Mouse (Mus musculus): ENCODE measurements at regions not wholly inside any gene's neighbourhood (a gene's known extent, or its start where the extent isn't known, plus 50 kb on each side); places are given as distances from the start of the nearest gene placed in this dataset.
A peak's percentile ranks its signal among the peaks of the same experiment; 100 is the strongest.

GRCm38 (mm10) chr17:79414006-79414405 is 59.1 kb upstream of the Cdc42ep3 start:
- no peaks in the 10 kb centered on the region for H3K27me3 ChIP-seq (ENCODE audit: control insufficient read depth, insufficient read depth, low read length)
- H3K4me2 ChIP-seq (ENCODE audit: low read length) = no peak overlapping the region
- ATAC-seq (ENCODE audit: insufficient number of reproducible peaks, insufficient read depth, low FRiP score, low read depth) = no peak
- WGBS = 71% methylated on average over 7 of the region's 7 CpGs
- H3K4me3 ChIP-seq (ENCODE audit: control insufficient read depth in 1 of 2, insufficient read depth in 1 of 2, low read depth in 1 of 2, low read length in 2 of 2) = no peak overlapping the region
- H3K4me1 ChIP-seq (ENCODE audit: control insufficient read depth in 2 of 2, insufficient read depth in 2 of 2, low read length in 2 of 2) = no peaks in the 10 kb centered on the region
- no peak overlapping the region for H3K27ac ChIP-seq (replicated peaks in 1 of 2; ENCODE audit: control insufficient read depth in 1 of 2, insufficient read depth in 1 of 2, low read depth in 2 of 2, low read length in 2 of 2)
- H3K9ac ChIP-seq (ENCODE audit: low read length) = no peak overlapping the region
- H3K36me3 ChIP-seq (ENCODE audit: control insufficient read depth, insufficient read depth, low read length) = no peaks in the 10 kb centered on the region
- H3K9me3 ChIP-seq (ENCODE audit: control insufficient read depth, low read length) = no peaks in the 10 kb centered on the region

- 92% methylated on average over 1 of the region's 1 CpGs for WGBS
- Histone ChIP-seq H3K4me1 (ENCODE audit: control insufficient read depth in 2 of 2, insufficient read depth in 2 of 2, low read length in 2 of 2) (no peaks in the 10 kb centered on the region), H3K4me2 (ENCODE audit: low read length) (no peak overlapping the region), H3K9me3 (ENCODE audit: control insufficient read depth, low read length) (no peaks in the 10 kb centered on the region), H3K4me3 (ENCODE audit: control insufficient read depth in 1 of 2, insufficient read depth in 1 of 2, low read depth in 1 of 2, low read length in 2 of 2) (no peak overlapping the region), H3K9ac (ENCODE audit: low read length) (no peak overlapping the region), H3K36me3 (ENCODE audit: control insufficient read depth, insufficient read depth, low read length) (no peaks in the 10 kb centered on the region), H3K27ac (replicated peaks in 1 of 2; ENCODE audit: control insufficient read depth in 1 of 2, insufficient read depth in 1 of 2, low read depth in 2 of 2, low read length in 2 of 2) (no peak overlapping the region), H3K27me3 (ENCODE audit: control insufficient read depth, insufficient read depth, low read length) (no peaks in the 10 kb centered on the region)
- no peak for ATAC-seq (ENCODE audit: insufficient number of reproducible peaks, insufficient read depth, low FRiP score, low read depth)
Measured at GRCm38 (mm10) chr17:79417953-79418352, 63.1 kb upstream of the Cdc42ep3 start.

GRCm38 (mm10) chr17:79421618-79422017 is 66.7 kb upstream of the Cdc42ep3 start:
- H3K9me3 ChIP-seq (ENCODE audit: control insufficient read depth, low read length) = no peaks in the 10 kb centered on the region

GRCm38 (mm10) chr17:79439182-79439581 is 84.3 kb upstream of the Cdc42ep3 start:
- Histone ChIP-seq H3K27me3 (ENCODE audit: control insufficient read depth, insufficient read depth, low read length) (no peaks in the 10 kb centered on the region), H3K4me1 (ENCODE audit: control insufficient read depth in 2 of 2, insufficient read depth in 2 of 2, low read length in 2 of 2) (no peaks in the 10 kb centered on the region), H3K27ac (replicated peaks in 1 of 2; ENCODE audit: control insufficient read depth in 1 of 2, insufficient read depth in 1 of 2, low read depth in 2 of 2, low read length in 2 of 2) (no peak overlapping the region), H3K4me2 (ENCODE audit: low read length) (no peak overlapping the region), H3K4me3 (ENCODE audit: control insufficient read depth in 1 of 2, insufficient read depth in 1 of 2, low read depth in 1 of 2, low read length in 2 of 2) (no peak overlapping the region), H3K9me3 (ENCODE audit: control insufficient read depth, low read length) (no peaks in the 10 kb centered on the region), H3K36me3 (ENCODE audit: control insufficient read depth, insufficient read depth, low read length) (no peaks in the 10 kb centered on the region), H3K9ac (ENCODE audit: low read length) (no peak overlapping the region)
- no peak for ATAC-seq (ENCODE audit: insufficient number of reproducible peaks, insufficient read depth, low FRiP score, low read depth)

More at GRCm38 (mm10) chr17:79421618-79422017, 66.7 kb upstream of the Cdc42ep3 start:
- WGBS = 64% methylated on average over 7 of the region's 7 CpGs
- H3K36me3 ChIP-seq (ENCODE audit: control insufficient read depth, insufficient read depth, low read length) = no peaks in the 10 kb centered on the region
- ATAC-seq (ENCODE audit: insufficient number of reproducible peaks, insufficient read depth, low FRiP score, low read depth) = no peak
- no peak overlapping the region for H3K9ac ChIP-seq (ENCODE audit: low read length)
- H3K4me3 ChIP-seq (ENCODE audit: control insufficient read depth in 1 of 2, insufficient read depth in 1 of 2, low read depth in 1 of 2, low read length in 2 of 2) = no peak overlapping the region
- H3K27ac ChIP-seq (replicated peaks in 1 of 2; ENCODE audit: control insufficient read depth in 1 of 2, insufficient read depth in 1 of 2, low read depth in 2 of 2, low read length in 2 of 2) = no peak overlapping the region
- no peak overlapping the region for H3K4me2 ChIP-seq (ENCODE audit: low read length)
- H3K27me3 ChIP-seq (ENCODE audit: control insufficient read depth, insufficient read depth, low read length) = no peaks in the 10 kb centered on the region
- no peaks in the 10 kb centered on the region for H3K4me1 ChIP-seq (ENCODE audit: control insufficient read depth in 2 of 2, insufficient read depth in 2 of 2, low read length in 2 of 2)

- Histone ChIP-seq H3K27me3 (ENCODE audit: control insufficient read depth, insufficient read depth, low read length) (no peaks in the 10 kb centered on the region), H3K4me1 (ENCODE audit: control insufficient read depth in 2 of 2, insufficient read depth in 2 of 2, low read length in 2 of 2) (peaks cover 0 to 3% of the 10 kb centered on the region in 2 experiments; a peak in 1 of 4 replicates), H3K4me3 (ENCODE audit: control insufficient read depth in 1 of 2, insufficient read depth in 1 of 2, low read depth in 1 of 2, low read length in 2 of 2) (no peak overlapping the region), H3K27ac (replicated peaks in 1 of 2; ENCODE audit: control insufficient read depth in 1 of 2, insufficient read depth in 1 of 2, low read depth in 2 of 2, low read length in 2 of 2) (no peak overlapping the region), H3K4me2 (ENCODE audit: low read length) (no peak overlapping the region), H3K9me3 (ENCODE audit: control insufficient read depth, low read length) (no peaks in the 10 kb centered on the region), H3K9ac (ENCODE audit: low read length) (no peak overlapping the region), H3K36me3 (ENCODE audit: control insufficient read depth, insufficient read depth, low read length) (no peaks in the 10 kb centered on the region)
- 67% methylated on average over 3 of the region's 3 CpGs for whole genome bisulfite sequencing
- ATAC-seq (ENCODE audit: insufficient number of reproducible peaks, insufficient read depth, low FRiP score, low read depth) = no peak
Measured at GRCm38 (mm10) chr17:79442507-79443115, 87.7 kb upstream of the Cdc42ep3 start.

GRCm38 (mm10) chr17:79447170-79447569 is 92.3 kb upstream of the Cdc42ep3 start:
- no peak overlapping the region for H3K9ac ChIP-seq (ENCODE audit: low read length)
- no peak for ATAC-seq (ENCODE audit: insufficient number of reproducible peaks, insufficient read depth, low FRiP score, low read depth)
- H3K27ac ChIP-seq (replicated peaks in 1 of 2; ENCODE audit: control insufficient read depth in 1 of 2, insufficient read depth in 1 of 2, low read depth in 2 of 2, low read length in 2 of 2) = no peak overlapping the region
- 82% methylated on average over 6 of the region's 6 CpGs for WGBS
- H3K4me3 ChIP-seq (ENCODE audit: control insufficient read depth in 1 of 2, insufficient read depth in 1 of 2, low read depth in 1 of 2, low read length in 2 of 2) = no peak overlapping the region
- H3K4me2 ChIP-seq (ENCODE audit: low read length) = no peak overlapping the region
- H3K36me3 ChIP-seq (ENCODE audit: control insufficient read depth, insufficient read depth, low read length) = no peaks in the 10 kb centered on the region
- H3K9me3 ChIP-seq (ENCODE audit: control insufficient read depth, low read length) = no peaks in the 10 kb centered on the region
- H3K4me1 ChIP-seq (ENCODE audit: control insufficient read depth in 2 of 2, insufficient read depth in 2 of 2, low read length in 2 of 2) = peaks cover 5 to 8% of the 10 kb centered on the region in 2 experiments; a peak in 3 of 4 replicates
- no peaks in the 10 kb centered on the region for H3K27me3 ChIP-seq (ENCODE audit: control insufficient read depth, insufficient read depth, low read length)

GRCm38 (mm10) chr17:79451141-79451860 is 96.4 kb upstream of the Cdc42ep3 start:
- Histone ChIP-seq H3K4me3 (ENCODE audit: control insufficient read depth in 1 of 2, insufficient read depth in 1 of 2, low read depth in 1 of 2, low read length in 2 of 2) (peak overlapping the region in 1 of 2 experiments; percentile 7; a peak in 2 of 4 replicates), H3K27me3 (ENCODE audit: control insufficient read depth, insufficient read depth, low read length) (no peaks in the 10 kb centered on the region), H3K4me1 (ENCODE audit: control insufficient read depth in 2 of 2, insufficient read depth in 2 of 2, low read length in 2 of 2) (peaks cover 8 to 18% of the 10 kb centered on the region in 2 experiments), H3K9me3 (ENCODE audit: control insufficient read depth, low read length) (no peaks in the 10 kb centered on the region), H3K9ac (ENCODE audit: low read length) (peak overlapping the region; percentile 43; the same call in 1 of the 2 replicates), H3K4me2 (ENCODE audit: low read length) (peak overlapping the region; percentile 45), H3K36me3 (ENCODE audit: control insufficient read depth, insufficient read depth, low read length) (no peaks in the 10 kb centered on the region), H3K27ac (replicated peaks in 1 of 2; ENCODE audit: control insufficient read depth in 1 of 2, insufficient read depth in 1 of 2, low read depth in 2 of 2, low read length in 2 of 2) (peak overlapping the region; percentile 44 to 58)
- no peak for ATAC-seq (ENCODE audit: insufficient number of reproducible peaks, insufficient read depth, low FRiP score, low read depth)
- WGBS = 17% methylated on average over 12 of the region's 12 CpGs
